In the genomic region with DNA sequence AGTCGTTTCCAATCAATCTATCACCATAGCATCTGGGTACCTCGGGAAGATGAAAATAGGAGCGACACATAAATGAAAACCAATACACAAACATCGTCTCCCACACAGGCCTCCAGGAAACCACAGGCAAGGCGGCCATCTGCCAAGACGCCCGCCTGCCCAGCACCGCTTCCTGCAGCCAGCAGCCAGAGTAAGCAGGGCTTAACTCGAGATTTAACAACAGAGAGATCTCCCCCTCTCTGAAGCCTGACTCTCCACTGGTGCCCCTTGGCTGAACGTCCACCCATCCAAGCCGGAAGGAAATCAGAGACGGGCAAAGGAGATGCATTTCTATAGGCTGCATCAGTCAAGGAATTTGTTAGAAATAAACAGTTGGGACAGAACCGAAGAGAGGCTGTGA, we compare ENCODE assay signal across 8 mouse cellular contexts. TPM values are rescaled to one million over a fixed set of nuclear protein-coding genes. Genes with fewer than 3 reads are reported as not detected.
A peak's percentile ranks its signal among the peaks of the same experiment; 100 is the strongest.
DNase-seq lines count a peak whose midpoint lies in the region; ATAC-seq and TF ChIP-seq lines count a peak whose summit lies in the region.

No protein-coding gene starts in this region.

- 0 out of 2 replicates have a peak overlapping the region, but pooled peaks have one; percentile 10 for H3K9ac ChIP-seq in forebrain, postnatal 0 days
- no peak overlapping the region for H3K9ac ChIP-seq in forebrain, embryonic 13.5 days
- no peak overlapping the region for H3K9ac ChIP-seq in limb, embryonic 13.5 days

- peak; percentile 40; the same call in 1 of the 2 replicates for ATAC-seq in forebrain, postnatal 0 days
- ATAC-seq in forebrain, embryonic 13.5 days = no peak
- peak; percentile 36; the same call in 1 of the 2 replicates for ATAC-seq in limb, embryonic 13.5 days (ENCODE audit: low FRiP score, low read depth)
- no peak for ATAC-seq in monocyte, adult 5-6 weeks (replicated peaks; ENCODE audit: insufficient number of reproducible peaks, low FRiP score, low TSS enrichment, poor library complexity, severe bottlenecking)

- H3K4me1 ChIP-seq in forebrain, postnatal 0 days (ENCODE audit: insufficient read depth) = peaks cover 9% of the 10 kb centered on the region
- H3K4me1 ChIP-seq in forebrain, embryonic 13.5 days = peaks cover 14% of the 10 kb centered on the region
- peaks cover 34% of the 10 kb centered on the region for H3K4me1 ChIP-seq in limb, embryonic 13.5 days

- peak; percentile 46 for DNase-seq in forebrain, postnatal 0 days
- DNase-seq in right cerebral cortex, postnatal 14 days = peak; percentile 52
- DNase-seq in right cerebral cortex, postnatal 4 days = no peak
- peak; percentile 55 for DNase-seq in right cerebral cortex, postnatal 25 days
- DNase-seq in frontal cortex, postnatal 10 days (ENCODE audit: low spot score in 2 of 2) = no peak

- H3K36me3 ChIP-seq in forebrain, postnatal 0 days (ENCODE audit: insufficient read depth) = no peaks in the 10 kb centered on the region
- H3K36me3 ChIP-seq in forebrain, embryonic 13.5 days (ENCODE audit: poor library complexity, severe bottlenecking) = no peaks in the 10 kb centered on the region
- 0 out of 2 replicates have a peak, but pooled peaks cover 3% of the 10 kb centered on the region for H3K36me3 ChIP-seq in limb, embryonic 13.5 days

- no peak overlapping the region for H3K27ac ChIP-seq in forebrain, postnatal 0 days (ENCODE audit: low read depth, low read length)
- no peak overlapping the region for H3K27ac ChIP-seq in forebrain, embryonic 13.5 days
- peak overlapping the region; percentile 39; the same call in 1 of the 2 replicates for H3K27ac ChIP-seq in limb, embryonic 13.5 days

- H3K4me2 ChIP-seq in forebrain, postnatal 0 days (ENCODE audit: low read depth) = no peak overlapping the region
- H3K4me2 ChIP-seq in forebrain, embryonic 13.5 days = no peak overlapping the region
- H3K4me2 ChIP-seq in limb, embryonic 13.5 days (replicated peaks) = peak overlapping the region; percentile 5; the same call in 1 of the 2 replicates

- H3K4me3 ChIP-seq in forebrain, postnatal 0 days (ENCODE audit: low read depth, low read length) = no peak overlapping the region
- H3K4me3 ChIP-seq in forebrain, embryonic 13.5 days = no peak overlapping the region
- H3K4me3 ChIP-seq in limb, embryonic 13.5 days = no peak overlapping the region

- no peaks in the 10 kb centered on the region for H3K27me3 ChIP-seq in forebrain, postnatal 0 days (ENCODE audit: insufficient read depth, low read length)
- no peaks in the 10 kb centered on the region for H3K27me3 ChIP-seq in forebrain, embryonic 13.5 days
- H3K27me3 ChIP-seq in limb, embryonic 13.5 days = no peaks in the 10 kb centered on the region

- TF ChIP-seq CTCF in forebrain, postnatal 0 days (IDR thresholded peaks at IDR 0.05; ENCODE audit: low read depth) = no peak

- no peaks in the 10 kb centered on the region for H3K9me3 ChIP-seq in forebrain, postnatal 0 days (ENCODE audit: low read length)
- peaks cover 8% of the 10 kb centered on the region; the same call in 1 of the 2 replicates for H3K9me3 ChIP-seq in forebrain, embryonic 13.5 days (replicated peaks)
- 0 out of 2 replicates have a peak, but pooled peaks cover 5% of the 10 kb centered on the region for H3K9me3 ChIP-seq in limb, embryonic 13.5 days

- WGBS in forebrain, postnatal 0 days = 48% methylated on average over 13 of the region's 13 CpGs
- WGBS in forebrain, embryonic 13.5 days = 72% methylated on average over 13 of the region's 13 CpGs
- 46% methylated on average over 13 of the region's 13 CpGs for WGBS in limb, embryonic 13.5 days

RNA-seq across cellular contexts. Expression of a gene that starts 21.1 kb away (rescaled TPM):
- total RNA-seq in forebrain, postnatal 0 days (2014; rRNA removed) = 8.3 and 9.9 TPM in 2 replicates
- polyA plus RNA-seq in forebrain, postnatal 0 days (2015; fragmentation: Nextera tagmentation; extraction: Ambion mirVana) = 1.7 and 2.4 TPM in 2 replicates
- 1.6 TPM in 2 replicates for polyA plus RNA-seq in forebrain, embryonic 13.5 days (2015; fragmentation: Nextera tagmentation; extraction: Ambion mirVana)
- polyA plus RNA-seq in limb, embryonic 13.5 days (2015; fragmentation: Nextera tagmentation; extraction: Ambion mirVana) = 2.9 and 3.5 TPM in 2 replicates
- 12.8 to 13.9 TPM (median 13.3 TPM) in 3 replicates for total RNA-seq in monocyte, adult 5-6 weeks (2017)

Comparison
In these comparisons a context has a peak if more than half of its experiments do, and no peak if none do; other contexts are left out.
1. ATAC-seq: peak in forebrain, postnatal 0 days (single experiment) and limb, embryonic 13.5 days (single experiment); none in forebrain, embryonic 13.5 days (single experiment) and monocyte, adult 5-6 weeks (single experiment).
2. DNase-seq: peak in forebrain, postnatal 0 days (single experiment), right cerebral cortex, postnatal 14 days (single experiment) and right cerebral cortex, postnatal 25 days (single experiment); none in right cerebral cortex, postnatal 4 days (single experiment) and frontal cortex, postnatal 10 days (0 of 2).